Mouse (Mus musculus) adrenal gland, adult 18-20 months (tissue): ENCODE measurements around the gene 1700019A02Rik. TPM values are rescaled to one million over a fixed set of nuclear protein-coding genes. Genes with fewer than 3 reads are reported as not detected.

Experiments used
- DNase-seq, 2 experiments: peaks; one replicate each; pipeline ENCODE4 v3.0.0; 2021 to 2022; ENCODE audit warnings: low spot score in 2 of 2
- long read RNA-seq, 2 experiments: library from polyadenylated mRNA; stranded (forward); transcript quantifications; one replicate each; pipeline ENCODE4 v2.0.0; 2021
- total RNA-seq, 2 experiments: library from RNA; stranded (reverse); gene quantifications; 1 replicate in 1 of 2; 2 replicates in 1 of 2; pipeline ENCODE4 v1.2.3; 2021

The 1700019A02Rik gene
- not detected for total RNA-seq
- long read RNA-seq, experiment 1 = 0 reads
- long read RNA-seq, experiment 2 = 0 reads

- no peak for DNase-seq
Observed at GRCm38 (mm10) chr1:53187536-53187935, at the start of gene 1700019A02Rik. Gene 1700019A02Rik, minus strand, starts transcription at chr1:53187636.

DNA sequence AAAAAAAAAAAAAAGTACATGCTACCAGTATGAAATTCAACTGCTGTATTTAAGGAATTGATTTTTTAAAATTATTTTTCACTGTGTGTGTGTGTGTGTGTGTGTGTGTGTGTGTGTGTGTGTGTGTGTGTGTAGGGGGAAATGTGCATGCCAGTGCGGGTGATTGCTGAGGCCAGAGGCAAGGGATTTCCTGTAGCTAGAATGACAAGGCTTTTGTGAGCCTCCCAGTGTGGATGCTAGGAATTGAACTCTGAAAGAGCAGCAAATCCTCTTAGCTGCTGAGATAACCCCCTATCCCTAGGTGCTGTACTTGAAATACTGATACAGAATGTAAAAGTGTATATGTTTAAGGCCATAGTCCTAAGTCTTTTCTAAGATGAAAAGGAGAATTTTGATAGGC, 38.6 kb upstream of the 1700019A02Rik start:
- DNase-seq = no peak

GRCm38 (mm10) chr1:53225616-53226015, 38.2 kb upstream of the 1700019A02Rik start:
- no peak for DNase-seq

DNA sequence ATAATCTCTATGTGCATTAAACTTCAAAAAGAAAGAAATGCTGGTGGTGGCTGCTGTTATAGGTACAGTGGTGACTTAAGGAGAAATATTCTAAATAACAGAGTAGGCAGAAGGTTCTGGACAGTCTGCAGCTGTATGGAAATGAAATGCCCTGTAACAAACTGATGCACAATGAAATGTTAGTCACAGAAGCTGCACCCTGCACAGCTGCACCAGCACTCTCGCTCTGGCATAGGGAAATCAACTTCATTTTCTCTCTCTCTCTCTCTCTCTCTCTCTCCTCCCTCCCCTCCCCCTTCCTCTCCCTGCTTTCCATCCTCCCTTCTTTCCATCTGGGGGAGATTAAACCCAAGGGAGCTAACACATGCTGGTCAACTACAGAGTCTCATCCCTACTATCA, 37.3 kb upstream of the 1700019A02Rik start:
- no peak for DNase-seq

DNA sequence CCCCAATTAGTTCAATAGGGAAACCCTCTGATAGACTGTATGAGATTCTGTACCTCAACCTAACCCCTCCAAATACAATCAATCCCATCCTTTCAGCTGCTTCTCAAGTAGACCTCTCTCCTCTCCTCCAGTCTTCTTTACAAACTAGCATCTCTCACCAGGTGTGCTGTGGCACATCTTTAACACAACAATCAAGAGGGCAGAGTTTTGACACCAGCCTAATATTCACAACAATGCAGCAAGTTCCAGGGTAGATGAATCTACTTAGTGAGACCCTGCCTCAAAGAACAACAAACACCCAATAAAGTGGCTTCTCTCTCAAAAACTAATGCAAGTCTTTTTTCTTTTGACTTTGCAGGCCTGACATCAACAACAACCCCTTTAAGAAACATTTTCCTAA, 22.7 kb upstream of the 1700019A02Rik start:
- DNase-seq = no peak

GRCm38 (mm10) chr1:53203902-53204301, 16.5 kb upstream of the 1700019A02Rik start:
- DNase-seq = no peak

DNA sequence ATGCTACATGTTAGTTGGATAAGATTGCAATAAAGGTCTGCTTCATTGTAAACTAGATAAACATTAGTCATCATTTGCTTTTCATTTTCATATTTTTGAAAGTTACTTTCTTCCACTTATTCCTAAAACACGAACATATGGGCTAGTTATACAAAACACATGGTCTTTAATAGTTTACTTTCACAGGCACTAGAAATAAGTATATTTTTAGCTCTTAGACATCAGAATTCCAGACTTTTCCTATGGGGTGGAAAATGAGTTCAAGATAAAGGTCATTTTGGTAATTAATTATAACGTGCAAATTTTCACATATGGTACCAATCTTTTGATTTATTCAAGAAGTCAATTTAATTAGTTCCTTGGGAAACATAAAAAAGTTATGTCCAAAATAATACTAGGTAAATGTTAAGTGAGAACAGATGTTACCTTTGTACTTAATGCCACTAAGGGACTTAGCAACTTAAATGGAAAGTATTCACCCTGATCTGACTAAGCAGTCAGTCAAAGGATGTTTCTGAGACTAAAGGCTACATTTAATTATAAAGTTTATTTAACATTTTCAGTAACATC, 14.3 kb upstream of the 1700019A02Rik start:
- no peak for DNase-seq

- DNase-seq = no peak
Observed at GRCm38 (mm10) chr1:53194536-53194935, 7.1 kb upstream of the 1700019A02Rik start.

GRCm38 (mm10) chr1:53191234-53191633, 3.8 kb upstream of the 1700019A02Rik start:
- DNase-seq = no peak

DNA sequence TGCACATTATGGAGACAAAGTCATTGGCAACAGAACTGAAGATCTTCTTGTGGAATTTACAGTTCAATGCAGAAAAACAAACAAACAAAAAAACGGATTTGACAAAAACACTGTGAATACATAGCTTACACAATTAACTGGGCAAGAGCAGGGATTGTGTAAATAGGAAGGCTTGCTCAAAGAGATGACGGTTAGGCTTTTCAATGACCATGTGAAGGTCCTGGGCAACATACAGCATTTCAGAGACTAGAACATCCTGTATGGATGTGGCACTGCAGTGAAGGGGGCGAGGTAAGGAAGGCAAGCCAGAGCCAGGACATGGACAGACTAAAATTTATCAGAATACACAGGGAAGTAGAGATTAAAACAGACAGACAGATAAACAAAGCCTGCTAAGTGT, 2.2 kb upstream of the 1700019A02Rik start:
- DNase-seq = no peak

DNA sequence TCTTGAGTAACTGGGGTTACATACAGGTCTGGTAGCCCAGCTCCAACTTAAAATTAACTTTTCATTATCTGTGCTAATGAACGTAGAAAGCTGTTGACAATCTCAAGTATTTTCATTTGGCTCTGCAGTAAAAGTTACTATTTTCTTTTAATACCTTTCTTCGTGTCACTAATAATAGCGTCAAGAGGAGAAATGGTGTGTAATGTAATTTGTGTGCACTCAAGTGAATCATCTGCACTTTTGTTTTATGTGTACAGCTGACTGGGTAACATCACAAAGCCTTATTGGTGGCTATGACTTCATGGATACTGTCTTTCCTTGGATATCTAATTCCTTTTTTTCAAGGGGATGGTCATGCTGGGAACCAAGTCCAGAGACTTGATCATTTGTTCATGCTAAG, 1.1 kb downstream of the 1700019A02Rik start:
- no peak for DNase-seq

- no peak for DNase-seq
Observed at GRCm38 (mm10) chr1:53157715-53158114, 29.7 kb downstream of the 1700019A02Rik start.

- no peak for DNase-seq
Observed at GRCm38 (mm10) chr1:53123066-53123465, 64.4 kb downstream of the 1700019A02Rik start.

GRCm38 (mm10) chr1:53110561-53110960, 76.9 kb downstream of the 1700019A02Rik start:
- no peak for DNase-seq

Other genes starting within 250 kb of the 1700019A02Rik start
- gene 1700019D03Rik, start 167.5 kb downstream of the 1700019A02Rik start, total RNA-seq = 1 to 10 TPM; 1.2 to 1.4 TPM
- gene Mstn, start 126.0 kb downstream of the 1700019A02Rik start, total RNA-seq = not detected
- gene Pms1, start 109.4 kb upstream of the 1700019A02Rik start, total RNA-seq = 1 to 10 TPM; 4.5 to 5.2 TPM
- 10 to 100 TPM; 14.1 to 19.5 TPM for gene Ormdl1, start 109.5 kb upstream of the 1700019A02Rik start, total RNA-seq
- gene Gm28778, start 109.5 kb upstream of the 1700019A02Rik start, total RNA-seq = 1 to 10 TPM; 1.8 TPM
- gene Osgepl1, start 126.0 kb upstream of the 1700019A02Rik start, total RNA-seq = 10 to 100 TPM; 18.2 to 19.0 TPM
- gene Asdurf, start 165.0 kb upstream of the 1700019A02Rik start, total RNA-seq = 1 to 10 TPM in 1 of 2 experiments, not detected in 1; 6.7 TPM
- gene Gm28551, start 165.0 kb upstream of the 1700019A02Rik start, total RNA-seq = not detected
- gene Asnsd1, start 165.1 kb upstream of the 1700019A02Rik start, total RNA-seq = 10 to 100 TPM; 26.3 to 29.3 TPM